Mouse (Mus musculus) midbrain, embryonic 12.5 days (tissue): ENCODE data around the gene Pde7b. TPM values are rescaled to one million over a fixed set of nuclear protein-coding genes. Genes with fewer than 3 reads are reported as not detected.

Experiments used
- ATAC-seq: fragments of 200-750 bp; cut with Nextera tagmentation; 2 replicates; pipeline ENCODE4 v1.8.0; 2017; ENCODE audit warnings: low read depth, moderate TSS enrichment, moderate library complexity; ENCODE audit not compliant: low FRiP score
- H3K27ac ChIP-seq: fragments of 300-500 bp; sonication (generic); replicated peaks from 2 replicates; pipeline ENCODE4 v1.5.1; 2016; ENCODE audit warnings: mild to moderate bottlenecking
- H3K27me3 ChIP-seq: fragments of 300-500 bp; sonication (generic); 2 replicates; pipeline ENCODE4 v1.6.1; 2016; ENCODE audit warnings: mild to moderate bottlenecking
- H3K36me3 ChIP-seq: fragments of 300-500 bp; sonication (generic); 2 replicates; pipeline ENCODE4 v1.6.1; 2016
- H3K4me1 ChIP-seq: fragments of 300-500 bp; sonication (generic); 2 replicates; pipeline ENCODE4 v1.6.1; 2016
- H3K4me2 ChIP-seq: fragments of 300-500 bp; sonication (generic); replicated peaks from 2 replicates; pipeline ENCODE4 v1.6.1; 2016; ENCODE audit warnings: mild to moderate bottlenecking, moderate library complexity
- H3K4me3 ChIP-seq: fragments of 300-500 bp; sonication (generic); 2 replicates; pipeline ENCODE4 v1.5.1; 2016; ENCODE audit warnings: mild to moderate bottlenecking
- H3K9ac ChIP-seq: fragments of 300-500 bp; sonication (generic); replicated peaks from 2 replicates; pipeline ENCODE4 v1.6.1; 2016; ENCODE audit warnings: mild to moderate bottlenecking, moderate library complexity
- H3K9me3 ChIP-seq: fragments of 300-500 bp; sonication (generic); 2 replicates; pipeline ENCODE4 v1.6.1; 2016; ENCODE audit warnings: mild to moderate bottlenecking
- WGBS: fragments of 180-500 bp; shearing (Covaris S2); methylation state at CpG from one replicate; pipeline ENCODE4 v1.1.7; 2016; 5-methylcytosine and 5-hydroxymethylcytosine counted together
- polyA plus RNA-seq: library from polyadenylated mRNA; unstranded; fragments of >200 nt; fragmentation: Nextera tagmentation; extraction: Ambion mirVana; gene quantifications from 2 replicates; pipeline ENCODE4 v1.2.1, GENCODE M21; 2016

Gene Pde7b
- polyA plus RNA-seq, 1 experiment from 2014 or later, result 3.2 TPM

- H3K4me3 ChIP-seq, result no peak overlapping the region
- H3K27ac ChIP-seq, result no peak overlapping the region
These were observed 5.7 kb downstream of the Pde7b start for GRCm38 (mm10) chr10:20719201-20719600.

GRCm38 (mm10) chr10:20700633-20701032, 24.2 kb downstream of the Pde7b start:
- H3K36me3 ChIP-seq, result no peaks in the 10 kb centered on the region
- H3K4me1 ChIP-seq, result no peaks in the 10 kb centered on the region
- no peak overlapping the region for H3K4me2 ChIP-seq
- H3K9me3 ChIP-seq, result no peaks in the 10 kb centered on the region
- WGBS, result 70% methylated on average over 7 of the region's 7 CpGs
- no peak overlapping the region for H3K4me3 ChIP-seq
- no peak for ATAC-seq
- no peak overlapping the region for H3K27ac ChIP-seq
- no peak overlapping the region for H3K9ac ChIP-seq
- no peaks in the 10 kb centered on the region for H3K27me3 ChIP-seq

More at GRCm38 (mm10) chr10:20719201-20719600, 5.7 kb downstream of the Pde7b start:
- no peaks in the 10 kb centered on the region for H3K36me3 ChIP-seq
- H3K9ac ChIP-seq, result no peak overlapping the region
- peaks cover 5% of the 10 kb centered on the region; the same call in 1 of the 2 replicates for H3K27me3 ChIP-seq
- no peak for ATAC-seq
- peaks cover 19% of the 10 kb centered on the region for H3K4me1 ChIP-seq
- no peak overlapping the region for H3K4me2 ChIP-seq
- 31% methylated on average over 2 of the region's 2 CpGs for WGBS
- H3K9me3 ChIP-seq, result no peaks in the 10 kb centered on the region

GRCm38 (mm10) chr10:20699874-20700273, 25.0 kb downstream of the Pde7b start:
- H3K4me3 ChIP-seq, result no peak overlapping the region
- H3K4me1 ChIP-seq, result no peaks in the 10 kb centered on the region
- no peaks in the 10 kb centered on the region for H3K27me3 ChIP-seq
- no peak overlapping the region for H3K4me2 ChIP-seq
- H3K9me3 ChIP-seq, result no peaks in the 10 kb centered on the region
- H3K27ac ChIP-seq, result no peak overlapping the region
- no peak for ATAC-seq
- WGBS, result 90% methylated on average over 9 of the region's 9 CpGs
- H3K36me3 ChIP-seq, result no peaks in the 10 kb centered on the region
- H3K9ac ChIP-seq, result no peak overlapping the region

DNA sequence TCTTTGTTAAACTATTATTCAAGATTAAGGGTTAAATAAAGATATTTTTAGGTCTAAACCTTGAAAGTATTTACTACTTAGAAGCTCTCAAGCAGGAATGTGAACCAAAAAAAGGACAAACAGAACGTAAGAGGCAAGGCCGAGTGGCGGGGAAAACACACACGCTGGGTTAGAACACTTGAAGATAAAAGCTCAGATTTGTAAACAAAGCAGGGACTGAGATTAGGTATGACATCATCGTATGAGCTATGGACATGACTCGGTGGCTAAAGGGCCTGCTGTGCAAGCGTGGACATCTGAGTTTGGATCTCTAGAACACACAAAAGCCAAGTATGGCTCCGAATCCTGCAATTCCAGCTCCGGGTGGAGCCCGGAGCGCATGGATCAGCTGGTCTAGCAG, 29.2 kb downstream of the Pde7b start:
- no peaks in the 10 kb centered on the region for H3K27me3 ChIP-seq
- no peak overlapping the region for H3K4me2 ChIP-seq
- no peak overlapping the region for H3K9ac ChIP-seq
- WGBS, result 86% methylated on average over 11 of the region's 11 CpGs
- no peaks in the 10 kb centered on the region for H3K4me1 ChIP-seq
- H3K27ac ChIP-seq, result no peak overlapping the region
- ATAC-seq, result no peak
- H3K4me3 ChIP-seq, result no peak overlapping the region
- H3K9me3 ChIP-seq, result no peaks in the 10 kb centered on the region
- no peaks in the 10 kb centered on the region for H3K36me3 ChIP-seq

DNA sequence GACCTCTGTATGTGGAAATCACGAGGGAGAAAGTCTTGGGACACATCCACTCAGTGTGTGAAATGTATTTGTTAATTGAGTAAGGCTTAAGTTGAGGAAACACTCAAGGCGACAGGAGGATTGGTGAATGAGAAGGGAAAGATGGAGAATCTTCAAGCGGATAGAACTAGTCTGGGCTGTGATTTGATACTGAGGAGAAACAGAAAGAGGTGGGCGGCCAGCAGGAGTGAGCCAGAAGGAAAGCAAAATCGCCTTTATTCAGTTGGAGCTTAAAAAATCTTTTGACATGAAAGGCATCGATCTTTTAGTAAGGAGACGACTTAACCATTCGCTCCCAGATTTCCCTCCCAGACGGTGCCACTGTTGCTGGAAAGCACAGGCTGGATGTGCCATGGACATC, 34.9 kb downstream of the Pde7b start:
- no peak overlapping the region for H3K4me3 ChIP-seq
- WGBS, result 79% methylated on average over 9 of the region's 9 CpGs

DNA sequence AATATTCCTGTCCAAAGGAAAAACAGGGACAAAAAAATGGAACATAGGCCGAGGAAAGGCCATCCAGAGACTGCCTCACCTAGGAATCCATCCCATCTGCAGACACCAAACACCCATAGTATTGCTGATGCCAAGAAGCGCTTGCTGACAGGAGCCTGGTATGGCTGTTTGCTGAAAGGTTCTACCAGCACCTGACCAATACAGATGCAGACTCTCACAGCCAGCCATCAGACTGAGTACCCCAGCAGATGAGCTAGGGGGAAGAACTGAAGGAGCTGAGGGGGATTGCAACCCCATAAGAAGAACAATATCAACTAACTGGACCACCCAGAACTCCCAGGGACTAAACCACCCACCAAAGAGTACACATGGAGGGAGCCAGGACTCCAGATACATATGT, 40.7 kb downstream of the Pde7b start:
- no peaks in the 10 kb centered on the region for H3K9me3 ChIP-seq
- H3K27me3 ChIP-seq, result no peaks in the 10 kb centered on the region
- H3K27ac ChIP-seq, result no peak overlapping the region
- H3K4me1 ChIP-seq, result no peaks in the 10 kb centered on the region
- no peak for ATAC-seq
- 91% methylated on average over 2 of the region's 2 CpGs for WGBS
- no peaks in the 10 kb centered on the region for H3K36me3 ChIP-seq
- H3K4me2 ChIP-seq, result no peak overlapping the region
- no peak overlapping the region for H3K9ac ChIP-seq
- no peak overlapping the region for H3K4me3 ChIP-seq

More for the DNA sequence above, 34.9 kb downstream of the Pde7b start:
- no peak overlapping the region for H3K9ac ChIP-seq
- no peaks in the 10 kb centered on the region for H3K4me1 ChIP-seq
- no peak overlapping the region for H3K4me2 ChIP-seq
- H3K27me3 ChIP-seq, result no peaks in the 10 kb centered on the region
- H3K27ac ChIP-seq, result no peak overlapping the region
- no peak for ATAC-seq
- H3K36me3 ChIP-seq, result no peaks in the 10 kb centered on the region
- H3K9me3 ChIP-seq, result no peaks in the 10 kb centered on the region

- no peak overlapping the region for H3K4me2 ChIP-seq
- ATAC-seq, result no peak
- no peaks in the 10 kb centered on the region for H3K4me1 ChIP-seq
- no peaks in the 10 kb centered on the region for H3K9me3 ChIP-seq
- H3K27ac ChIP-seq, result no peak overlapping the region
- H3K36me3 ChIP-seq, result no peaks in the 10 kb centered on the region
- H3K9ac ChIP-seq, result no peak overlapping the region
- H3K4me3 ChIP-seq, result no peak overlapping the region
- 95% methylated on average over 3 of the region's 3 CpGs for WGBS
- no peaks in the 10 kb centered on the region for H3K27me3 ChIP-seq
These were observed 43.9 kb downstream of the Pde7b start for GRCm38 (mm10) chr10:20680986-20681385.

GRCm38 (mm10) chr10:20675321-20675720, 49.6 kb downstream of the Pde7b start:
- H3K27ac ChIP-seq, result no peak overlapping the region
- H3K36me3 ChIP-seq, result no peaks in the 10 kb centered on the region
- no peak overlapping the region for H3K4me2 ChIP-seq
- H3K27me3 ChIP-seq, result no peaks in the 10 kb centered on the region
- H3K9me3 ChIP-seq, result 0 out of 2 replicates have a peak, but pooled peaks cover 4% of the 10 kb centered on the region
- no peak overlapping the region for H3K4me3 ChIP-seq
- H3K4me1 ChIP-seq, result no peaks in the 10 kb centered on the region
- H3K9ac ChIP-seq, result no peak overlapping the region
- ATAC-seq, result no peak
- WGBS, result 79% methylated on average over 3 of the region's 3 CpGs

DNA sequence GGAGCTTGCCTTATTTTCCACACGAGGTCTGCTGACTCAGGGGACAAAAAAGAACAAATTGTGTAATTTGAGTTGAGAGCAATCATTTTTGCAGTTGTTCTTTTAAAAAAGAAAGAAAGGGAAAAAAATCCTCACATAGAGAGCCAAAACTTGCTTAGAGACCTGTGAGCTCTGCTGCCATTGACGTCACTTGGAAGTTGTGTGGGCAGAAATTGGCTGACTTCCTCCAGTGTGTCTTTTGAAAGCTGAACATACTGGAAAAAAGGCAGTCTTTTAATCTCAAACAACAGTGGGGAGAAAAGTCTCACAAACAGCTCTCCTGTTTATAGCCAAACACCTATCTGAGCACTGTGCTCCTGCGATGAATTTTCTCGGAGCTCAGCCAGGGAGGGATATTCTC, 51.1 kb downstream of the Pde7b start:
- H3K36me3 ChIP-seq, result no peaks in the 10 kb centered on the region
- H3K9ac ChIP-seq, result no peak overlapping the region
- ATAC-seq, result no peak
- 0 out of 2 replicates have a peak, but pooled peaks cover 3% of the 10 kb centered on the region for H3K4me1 ChIP-seq
- H3K27me3 ChIP-seq, result no peaks in the 10 kb centered on the region
- H3K4me3 ChIP-seq, result no peak overlapping the region
- no peak overlapping the region for H3K27ac ChIP-seq
- 92% methylated on average over 4 of the region's 4 CpGs for WGBS
- H3K4me2 ChIP-seq, result no peak overlapping the region
- 0 out of 2 replicates have a peak, but pooled peaks cover 4% of the 10 kb centered on the region for H3K9me3 ChIP-seq

DNA sequence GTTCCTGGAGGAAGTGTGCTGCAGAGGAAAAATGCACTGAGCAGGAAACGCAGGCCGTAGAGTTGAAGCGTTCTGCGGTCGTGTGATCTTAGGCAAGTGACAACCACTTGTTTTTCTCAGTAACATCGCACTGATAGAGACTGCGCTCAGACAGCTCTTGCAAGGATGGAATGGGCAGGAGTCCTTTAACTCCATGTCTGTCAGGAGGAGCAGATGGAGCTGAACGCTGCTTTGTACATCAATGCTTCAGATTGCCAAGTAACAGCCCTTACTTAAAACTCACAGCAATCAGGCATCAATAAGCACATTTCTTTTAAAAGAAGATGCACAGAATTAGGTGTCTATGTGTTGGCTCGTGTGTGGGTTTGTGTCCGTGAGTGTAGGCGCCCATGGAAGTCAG, 52.3 kb downstream of the Pde7b start:
- no peak overlapping the region for H3K9ac ChIP-seq
- H3K4me2 ChIP-seq, result no peak overlapping the region
- 0 out of 2 replicates have a peak, but pooled peaks cover 5% of the 10 kb centered on the region for H3K4me1 ChIP-seq
- H3K4me3 ChIP-seq, result no peak overlapping the region
- 90% methylated on average over 11 of the region's 11 CpGs for WGBS
- no peak for ATAC-seq
- H3K9me3 ChIP-seq, result 0 out of 2 replicates have a peak, but pooled peaks cover 4% of the 10 kb centered on the region
- no peaks in the 10 kb centered on the region for H3K27me3 ChIP-seq
- no peaks in the 10 kb centered on the region for H3K36me3 ChIP-seq
- no peak overlapping the region for H3K27ac ChIP-seq

DNA sequence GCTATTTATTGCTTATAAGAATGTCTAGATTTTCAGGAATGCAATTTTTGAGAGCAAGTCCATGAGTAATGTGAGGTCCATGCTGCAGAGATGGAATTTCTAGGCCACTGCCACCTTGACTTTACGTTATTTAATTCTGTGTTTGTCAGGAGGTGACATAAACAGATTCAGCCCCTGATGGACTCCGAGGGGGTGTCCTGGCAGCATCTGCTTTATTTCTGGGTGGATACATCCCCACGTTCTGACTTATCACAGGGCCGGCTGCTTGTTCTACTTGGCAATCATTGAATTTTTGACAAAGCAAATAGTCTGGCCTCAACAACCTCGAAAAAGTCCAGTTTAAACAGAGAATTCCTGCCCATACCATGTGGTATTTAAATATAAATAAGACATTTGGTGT, 53.3 kb downstream of the Pde7b start:
- Histone ChIP-seq H3K4me3 (no peak overlapping the region), H3K27ac (no peak overlapping the region), H3K9ac (no peak overlapping the region), H3K36me3 (no peaks in the 10 kb centered on the region), H3K4me2 (no peak overlapping the region), H3K9me3 (0 out of 2 replicates have a peak, but pooled peaks cover 4% of the 10 kb centered on the region), H3K4me1 (0 out of 2 replicates have a peak, but pooled peaks cover 5% of the 10 kb centered on the region), H3K27me3 (no peaks in the 10 kb centered on the region)
- no peak for ATAC-seq
- 86% methylated on average over 5 of the region's 5 CpGs for WGBS

GRCm38 (mm10) chr10:20670541-20670940, 54.3 kb downstream of the Pde7b start:
- 82% methylated on average over 8 of the region's 8 CpGs for WGBS
- no peak for ATAC-seq
- Histone ChIP-seq H3K9me3 (0 out of 2 replicates have a peak, but pooled peaks cover 4% of the 10 kb centered on the region), H3K27ac (no peak overlapping the region), H3K27me3 (no peaks in the 10 kb centered on the region), H3K4me3 (no peak overlapping the region), H3K4me2 (no peak overlapping the region), H3K9ac (no peak overlapping the region), H3K36me3 (no peaks in the 10 kb centered on the region), H3K4me1 (0 out of 2 replicates have a peak, but pooled peaks cover 5% of the 10 kb centered on the region)

DNA sequence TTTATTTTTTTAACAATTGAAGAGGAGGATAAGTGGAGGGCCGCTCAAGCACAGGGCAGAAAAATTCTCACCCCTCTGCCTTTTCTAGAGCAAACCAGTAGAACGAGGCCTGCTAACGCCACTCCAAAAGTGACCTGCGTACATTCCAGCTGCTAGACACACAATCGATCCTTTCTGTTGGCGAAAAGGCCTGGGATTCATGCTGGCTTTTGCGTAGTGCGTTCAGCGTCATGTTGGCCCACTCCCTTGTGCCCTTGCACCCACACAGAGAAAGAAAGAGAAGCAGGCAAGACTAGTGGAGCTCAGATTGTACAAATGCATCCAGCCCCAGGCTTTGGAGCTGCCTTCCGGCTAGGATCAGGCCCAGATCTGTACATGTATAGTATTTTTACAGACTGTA, 55.4 kb downstream of the Pde7b start:
- no peaks in the 10 kb centered on the region for H3K36me3 ChIP-seq
- H3K4me2 ChIP-seq, result no peak overlapping the region
- H3K4me3 ChIP-seq, result no peak overlapping the region
- H3K27me3 ChIP-seq, result no peaks in the 10 kb centered on the region
- no peak for ATAC-seq
- 0 out of 2 replicates have a peak, but pooled peaks cover 4% of the 10 kb centered on the region for H3K9me3 ChIP-seq
- H3K27ac ChIP-seq, result no peak overlapping the region
- WGBS, result 64% methylated on average over 10 of the region's 10 CpGs
- no peak overlapping the region for H3K9ac ChIP-seq
- 0 out of 2 replicates have a peak, but pooled peaks cover 5% of the 10 kb centered on the region for H3K4me1 ChIP-seq
